Mouse (Mus musculus) E14TG2a.4 (cell line): ENCODE data around the gene Dusp15.

Experiments
- H3K27me3 ChIP-seq: 2 replicates; pipeline ENCODE4 v1.6.1; 2014; ENCODE audit warnings: low read length, control low read depth; ENCODE audit not compliant: insufficient read depth
- H3K36me3 ChIP-seq: 2 replicates; pipeline ENCODE4 v1.6.1; 2014; ENCODE audit warnings: low read length, control low read depth; ENCODE audit not compliant: insufficient read depth
- H3K4me1 ChIP-seq: replicated peaks from 2 replicates; pipeline ENCODE4 v1.6.1; 2014; ENCODE audit warnings: low read depth, low read length, control low read depth
- H3K4me3 ChIP-seq: replicated peaks from 2 replicates; pipeline ENCODE4 v1.5.1; 2014; ENCODE audit warnings: mild to moderate bottlenecking, low read length
- H3K9me3 ChIP-seq: 2 replicates; pipeline ENCODE4 v1.6.1; 2014; ENCODE audit warnings: low read length, control low read depth
- CTCF ChIP-seq: conservative IDR thresholded peaks from 2 replicates; pipeline ENCODE4 v1.5.1; 2014; ENCODE audit warnings: low read length
- NANOG ChIP-seq: IDR thresholded peaks from 2 replicates; pipeline ENCODE4 v1.6.1; 2014; ENCODE audit warnings: borderline replicate concordance, low read length, mixed read lengths
- POU5F1 ChIP-seq: IDR thresholded peaks from 2 replicates; pipeline ENCODE4 v1.6.1; 2014; ENCODE audit warnings: low read length, borderline replicate concordance

Gene Dusp15

GRCm38 (mm10) chr2:152925189-152925872 lies 26.2 kb downstream of the Dusp15 start:
- H3K36me3 ChIP-seq, result no peaks in the 10 kb centered on the region
- H3K27me3 ChIP-seq, result peaks cover 68% of the 10 kb centered on the region
- H3K4me1 ChIP-seq, result peaks cover 32% of the 10 kb centered on the region
- H3K4me3 ChIP-seq, result peak overlapping the region; percentile 32; the same call in 1 of the 2 replicates
- no peaks in the 10 kb centered on the region for H3K9me3 ChIP-seq
- TF ChIP-seq NANOG, result no peak
- TF ChIP-seq CTCF, result no peak
- no peak for TF ChIP-seq POU5F1

GRCm38 (mm10) chr2:152924543-152924942 lies 27.0 kb downstream of the Dusp15 start:
- no peaks in the 10 kb centered on the region for H3K36me3 ChIP-seq
- H3K9me3 ChIP-seq, result no peaks in the 10 kb centered on the region
- H3K27me3 ChIP-seq, result peaks cover 67% of the 10 kb centered on the region
- no peak overlapping the region for H3K4me3 ChIP-seq
- TF ChIP-seq POU5F1 (no peak), NANOG (no peak), CTCF (no peak)
- H3K4me1 ChIP-seq, result peaks cover 32% of the 10 kb centered on the region

- Histone ChIP-seq H3K27me3 (peaks cover 68% of the 10 kb centered on the region), H3K4me3 (no peak overlapping the region), H3K36me3 (no peaks in the 10 kb centered on the region), H3K9me3 (no peaks in the 10 kb centered on the region), H3K4me1 (peaks cover 32% of the 10 kb centered on the region)
- TF ChIP-seq POU5F1 (no peak), CTCF (no peak), NANOG (no peak)
These were observed 27.4 kb downstream of the Dusp15 start for GRCm38 (mm10) chr2:152924128-152924527.

GRCm38 (mm10) chr2:152923621-152924020 lies 27.9 kb downstream of the Dusp15 start:
- peaks cover 68% of the 10 kb centered on the region for H3K27me3 ChIP-seq
- TF ChIP-seq POU5F1, result no peak
- TF ChIP-seq CTCF, result no peak
- TF ChIP-seq NANOG, result no peak
- H3K4me3 ChIP-seq, result no peak overlapping the region
- peaks cover 31% of the 10 kb centered on the region for H3K4me1 ChIP-seq
- H3K36me3 ChIP-seq, result no peaks in the 10 kb centered on the region
- H3K9me3 ChIP-seq, result no peaks in the 10 kb centered on the region

GRCm38 (mm10) chr2:152922376-152922775 lies 29.1 kb downstream of the Dusp15 start:
- peaks cover 70% of the 10 kb centered on the region for H3K27me3 ChIP-seq

GRCm38 (mm10) chr2:152917671-152918070 lies 33.8 kb downstream of the Dusp15 start:
- no peaks in the 10 kb centered on the region for H3K9me3 ChIP-seq
- peaks cover 68% of the 10 kb centered on the region for H3K27me3 ChIP-seq
- TF ChIP-seq CTCF, result no peak
- TF ChIP-seq NANOG, result no peak
- no peak for TF ChIP-seq POU5F1
- H3K36me3 ChIP-seq, result no peaks in the 10 kb centered on the region
- H3K4me3 ChIP-seq, result no peak overlapping the region
- peaks cover 36% of the 10 kb centered on the region for H3K4me1 ChIP-seq

More at GRCm38 (mm10) chr2:152922376-152922775, 29.1 kb downstream of the Dusp15 start:
- no peaks in the 10 kb centered on the region for H3K9me3 ChIP-seq
- no peaks in the 10 kb centered on the region for H3K36me3 ChIP-seq
- TF ChIP-seq CTCF (no peak), POU5F1 (no peak), NANOG (no peak)
- H3K4me3 ChIP-seq, result no peak overlapping the region
- H3K4me1 ChIP-seq, result peaks cover 29% of the 10 kb centered on the region

GRCm38 (mm10) chr2:152916111-152916510 lies 35.4 kb downstream of the Dusp15 start:
- no peak overlapping the region for H3K4me3 ChIP-seq
- no peaks in the 10 kb centered on the region for H3K36me3 ChIP-seq
- no peaks in the 10 kb centered on the region for H3K9me3 ChIP-seq
- peaks cover 77% of the 10 kb centered on the region for H3K27me3 ChIP-seq
- TF ChIP-seq CTCF (no peak), NANOG (no peak), POU5F1 (no peak)
- peaks cover 42% of the 10 kb centered on the region for H3K4me1 ChIP-seq

GRCm38 (mm10) chr2:152915453-152915852 lies 36.0 kb downstream of the Dusp15 start:
- TF ChIP-seq CTCF (no peak), NANOG (no peak), POU5F1 (no peak)
- Histone ChIP-seq H3K27me3 (peaks cover 78% of the 10 kb centered on the region), H3K4me1 (peaks cover 47% of the 10 kb centered on the region), H3K9me3 (no peaks in the 10 kb centered on the region), H3K36me3 (no peaks in the 10 kb centered on the region), H3K4me3 (no peak overlapping the region)

- TF ChIP-seq NANOG, result no peak
- TF ChIP-seq CTCF, result peak; percentile 71
- Histone ChIP-seq H3K27me3 (peaks cover 80% of the 10 kb centered on the region), H3K9me3 (no peaks in the 10 kb centered on the region), H3K36me3 (no peaks in the 10 kb centered on the region), H3K4me3 (peak overlapping the region; percentile 59), H3K4me1 (peaks cover 47% of the 10 kb centered on the region)
These were observed 37.0 kb downstream of the Dusp15 start for GRCm38 (mm10) chr2:152914310-152915120.
